Mouse (Mus musculus): ENCODE measurements around the gene Gatb. TPM values are rescaled to one million over a fixed set of nuclear protein-coding genes. Genes with fewer than 3 reads are reported as not detected.

Gene Gatb
- total RNA-seq, 1 experiment from 2014 or later, result 48.3 TPM

GRCm38 (mm10) chr3:85594452-85594851, 20.5 kb downstream of the Gatb start:
- DNase-seq, result no peak

- DNase-seq, result no peak
Measured at GRCm38 (mm10) chr3:85599526-85599925, 25.6 kb downstream of the Gatb start.

GRCm38 (mm10) chr3:85601841-85602305, 28.0 kb downstream of the Gatb start:
- DNase-seq, result no peak

GRCm38 (mm10) chr3:85603811-85604210, 29.9 kb downstream of the Gatb start:
- DNase-seq, result no peak

GRCm38 (mm10) chr3:85606912-85607311, 33.0 kb downstream of the Gatb start:
- DNase-seq, result no peak

GRCm38 (mm10) chr3:85607753-85608152, 33.8 kb downstream of the Gatb start:
- no peak for DNase-seq

GRCm38 (mm10) chr3:85616389-85616788, 42.5 kb downstream of the Gatb start:
- DNase-seq, result no peak

- no peak for DNase-seq
Measured at GRCm38 (mm10) chr3:85618885-85619284, 45.0 kb downstream of the Gatb start.

GRCm38 (mm10) chr3:85619345-85619744, 45.4 kb downstream of the Gatb start:
- DNase-seq, result no peak

GRCm38 (mm10) chr3:85619751-85620150, 45.8 kb downstream of the Gatb start:
- no peak for DNase-seq

- no peak for DNase-seq
Measured at GRCm38 (mm10) chr3:85629895-85630510, 56.1 kb downstream of the Gatb start.

- DNase-seq, result no peak
Measured at GRCm38 (mm10) chr3:85633733-85634132, 59.8 kb downstream of the Gatb start.

- DNase-seq, result no peak
Measured at GRCm38 (mm10) chr3:85634389-85635125, 60.6 kb downstream of the Gatb start.

- DNase-seq, result no peak
Measured at GRCm38 (mm10) chr3:85635126-85635419, 61.2 kb downstream of the Gatb start.

- no peak for DNase-seq
Measured at GRCm38 (mm10) chr3:85635591-85635990, 61.7 kb downstream of the Gatb start.

GRCm38 (mm10) chr3:85636716-85637447, 63.0 kb downstream of the Gatb start:
- DNase-seq, result no peak

- DNase-seq, result no peak
Measured at GRCm38 (mm10) chr3:85641751-85642150, 67.8 kb downstream of the Gatb start.

- DNase-seq, result no peak
Measured at GRCm38 (mm10) chr3:85644814-85645213, 70.9 kb downstream of the Gatb start.

GRCm38 (mm10) chr3:85645517-85646004, 71.6 kb downstream of the Gatb start:
- no peak for DNase-seq

- DNase-seq, result no peak
Measured at GRCm38 (mm10) chr3:85649176-85649575, 75.3 kb downstream of the Gatb start.

- DNase-seq, result no peak
Measured at GRCm38 (mm10) chr3:85652727-85653665, 79.1 kb downstream of the Gatb start.

- no peak for DNase-seq
Measured at GRCm38 (mm10) chr3:85655538-85655937, 81.6 kb downstream of the Gatb start.
